Mouse (Mus musculus): Measurements from ENCODE around the gene Cysrt1. TPM values are rescaled to one million over a fixed set of nuclear protein-coding genes. Genes with fewer than 3 reads are reported as not detected.
A peak's percentile ranks its signal among the peaks of the same experiment; 100 is the strongest.
"Not testable (repeated sequence)": the region's sequence is repeated elsewhere in the genome, so short reads cannot be mapped to it uniquely, and the experiment has no call there.

Gene Cysrt1
- polyA plus RNA-seq, 1 experiment, result 120 TPM

- WGBS, result 39% methylated on average over 12 of the region's 12 CpGs
- not testable (repeated sequence) for H3K4me1 ChIP-seq (ENCODE audit: control insufficient read depth, insufficient read depth, low read length); DNase-seq
- TF ChIP-seq CTCF (IDR thresholded peaks at IDR 0.05; ENCODE audit: insufficient read depth, low read length), result peak; percentile 25; the same call in 1 of the 2 replicates
- H3K4me3 ChIP-seq (replicated peaks; ENCODE audit: extremely low read depth, low read depth, low read length), result peak overlapping the region; percentile 93
Measured at GRCm38 (mm10) chr2:25256443-25257109, 14.3 kb upstream of the Cysrt1 start.

- under 1% methylated on average over 39 of the region's 39 CpGs for WGBS
- peak; percentile 89 for DNase-seq
Measured at GRCm38 (mm10) chr2:25255284-25255779, 13.1 kb upstream of the Cysrt1 start, which contains the start of gene Tmem203. Tmem203 (plus strand) TSS chr2:25255439.

GRCm38 (mm10) chr2:25252331-25252730, 10.1 kb upstream of the Cysrt1 start:
- Histone ChIP-seq H3K4me3 (replicated peaks; ENCODE audit: extremely low read depth, low read depth, low read length) (no peak overlapping the region), H3K4me1 (ENCODE audit: control insufficient read depth, insufficient read depth, low read length) (peaks cover 9% of the 10 kb centered on the region; the same call in 1 of the 2 replicates)
- WGBS, result 75% methylated on average over 1 of the region's 1 CpGs
- DNase-seq, result no peak
- TF ChIP-seq CTCF (IDR thresholded peaks at IDR 0.05; ENCODE audit: insufficient read depth, low read length) (peak; percentile 54), POLR2A (IDR thresholded peaks at IDR 0.05; ENCODE audit: borderline replicate concordance, extremely low read depth, low read depth, low read length) (no peak)

More at GRCm38 (mm10) chr2:25255284-25255779, 13.1 kb upstream of the Cysrt1 start, which contains the start of gene Tmem203:
- Histone ChIP-seq H3K4me3 (replicated peaks; ENCODE audit: extremely low read depth, low read depth, low read length) (peak within 1 kb of the TSS; percentile 93), H3K4me1 (ENCODE audit: control insufficient read depth, insufficient read depth, low read length) (peaks cover 9% of the 10 kb centered on the region; the same call in 1 of the 2 replicates)
- peak; percentile 84 for TF ChIP-seq POLR2A (IDR thresholded peaks at IDR 0.05; ENCODE audit: borderline replicate concordance, extremely low read depth, low read depth, low read length)
- no peak for TF ChIP-seq CTCF (IDR thresholded peaks at IDR 0.05; ENCODE audit: insufficient read depth, low read length)

- Histone ChIP-seq H3K4me3 (replicated peaks; ENCODE audit: extremely low read depth, low read depth, low read length) (no peak within 1 kb of the TSS), H3K4me1 (ENCODE audit: control insufficient read depth, insufficient read depth, low read length) (peaks cover 3% of the 10 kb centered on the region)
- no peak for DNase-seq
- WGBS, result 79% methylated on average over 10 of the region's 10 CpGs
- TF ChIP-seq POLR2A (IDR thresholded peaks at IDR 0.05; ENCODE audit: borderline replicate concordance, extremely low read depth, low read depth, low read length), result peak; percentile 32; the same call in 1 of the 2 replicates
- no peak for TF ChIP-seq CTCF (IDR thresholded peaks at IDR 0.05; ENCODE audit: insufficient read depth, low read length)
Measured at GRCm38 (mm10) chr2:25246183-25247072, 4.2 kb upstream of the Cysrt1 start, which contains the start of gene AL732309.1. AL732309.1 (minus strand) TSS chr2:25246863.

- no peak for DNase-seq
- H3K4me3 ChIP-seq (replicated peaks; ENCODE audit: extremely low read depth, low read depth, low read length), result no peak overlapping the region
- 85% methylated on average over 4 of the region's 4 CpGs for WGBS
Measured at GRCm38 (mm10) chr2:25244144-25244543, 1.9 kb upstream of the Cysrt1 start.

GRCm38 (mm10) chr2:25243342-25243741, 1.1 kb upstream of the Cysrt1 start:
- Histone ChIP-seq H3K4me1 (ENCODE audit: control insufficient read depth, insufficient read depth, low read length) (peaks cover 4% of the 10 kb centered on the region), H3K4me3 (replicated peaks; ENCODE audit: extremely low read depth, low read depth, low read length) (no peak overlapping the region)
- no peak for DNase-seq
- TF ChIP-seq POLR2A (IDR thresholded peaks at IDR 0.05; ENCODE audit: borderline replicate concordance, extremely low read depth, low read depth, low read length), result no peak
- no peak for TF ChIP-seq CTCF (IDR thresholded peaks at IDR 0.05; ENCODE audit: insufficient read depth, low read length)
- WGBS, result 69% methylated on average over 8 of the region's 8 CpGs

More at GRCm38 (mm10) chr2:25244144-25244543, 1.9 kb upstream of the Cysrt1 start:
- TF ChIP-seq CTCF (IDR thresholded peaks at IDR 0.05; ENCODE audit: insufficient read depth, low read length) (no peak), POLR2A (IDR thresholded peaks at IDR 0.05; ENCODE audit: borderline replicate concordance, extremely low read depth, low read depth, low read length) (no peak)
- H3K4me1 ChIP-seq (ENCODE audit: control insufficient read depth, insufficient read depth, low read length), result peaks cover 4% of the 10 kb centered on the region

GRCm38 (mm10) chr2:25241438-25241775, 845 bp downstream of the Cysrt1 start:
- DNase-seq, result no peak
- Histone ChIP-seq H3K4me3 (replicated peaks; ENCODE audit: extremely low read depth, low read depth, low read length) (no peak overlapping the region), H3K4me1 (ENCODE audit: control insufficient read depth, insufficient read depth, low read length) (peaks cover 6% of the 10 kb centered on the region)
- WGBS, result 16% methylated on average over 6 of the region's 6 CpGs
- no peak for TF ChIP-seq CTCF (IDR thresholded peaks at IDR 0.05; ENCODE audit: insufficient read depth, low read length)
- no peak for TF ChIP-seq POLR2A (IDR thresholded peaks at IDR 0.05; ENCODE audit: borderline replicate concordance, extremely low read depth, low read depth, low read length)

GRCm38 (mm10) chr2:25240723-25241437, 1.4 kb downstream of the Cysrt1 start:
- DNase-seq, result peak; percentile 63
- peaks cover 6% of the 10 kb centered on the region for H3K4me1 ChIP-seq (ENCODE audit: control insufficient read depth, insufficient read depth, low read length)
- peak overlapping the region; percentile 42 for H3K4me3 ChIP-seq (replicated peaks; ENCODE audit: extremely low read depth, low read depth, low read length)
- WGBS, result 1% methylated on average over 29 of the region's 29 CpGs
- no peak for TF ChIP-seq CTCF (IDR thresholded peaks at IDR 0.05; ENCODE audit: insufficient read depth, low read length)
- TF ChIP-seq POLR2A (IDR thresholded peaks at IDR 0.05; ENCODE audit: borderline replicate concordance, extremely low read depth, low read depth, low read length), result peak; percentile 38; the same call in 1 of the 2 replicates

GRCm38 (mm10) chr2:25240310-25240709, 1.9 kb downstream of the Cysrt1 start:
- 63% methylated on average over 8 of the region's 8 CpGs for WGBS
- Histone ChIP-seq H3K4me3 (replicated peaks; ENCODE audit: extremely low read depth, low read depth, low read length) (no peak overlapping the region), H3K4me1 (ENCODE audit: control insufficient read depth, insufficient read depth, low read length) (peaks cover 6% of the 10 kb centered on the region)
- TF ChIP-seq POLR2A (IDR thresholded peaks at IDR 0.05; ENCODE audit: borderline replicate concordance, extremely low read depth, low read depth, low read length), result no peak
- TF ChIP-seq CTCF (IDR thresholded peaks at IDR 0.05; ENCODE audit: insufficient read depth, low read length), result no peak
- DNase-seq, result no peak

All from lung, adult 2 months (tissue).